8 mouse cellular contexts compared by ENCODE assay signal in genomic region chr13:51793425-51793891, GRCm38 (mm10). TPM values are rescaled to one million over a fixed set of nuclear protein-coding genes. Genes with fewer than 3 reads are reported as not detected.
DNase-seq lines count a peak whose midpoint lies in the region; ATAC-seq and TF ChIP-seq lines count a peak whose summit lies in the region.

TSS of gene Sema4d (minus strand) at chr13:51793747.

- no peak for TF ChIP-seq CTCF in Patski (IDR thresholded peaks at IDR 0.05)
- TF ChIP-seq CTCF in forebrain, postnatal 0 days (IDR thresholded peaks at IDR 0.05; ENCODE audit: low read depth) = no peak

- H3K9me3 ChIP-seq in forebrain, postnatal 0 days (ENCODE audit: low read length) = no peaks in the 10 kb centered on the region
- no peaks in the 10 kb centered on the region for H3K9me3 ChIP-seq in hindbrain, embryonic 12.5 days (replicated peaks)

- peak within 1 kb of the TSS; percentile 67 for H3K4me3 ChIP-seq in forebrain, postnatal 0 days (ENCODE audit: low read depth, low read length)
- peak within 1 kb of the TSS; percentile 89 for H3K4me3 ChIP-seq in hindbrain, embryonic 12.5 days

- peak; percentile 29 for ATAC-seq in Patski
- ATAC-seq in forebrain, postnatal 0 days = peak; percentile 71
- ATAC-seq in hindbrain, embryonic 12.5 days (ENCODE audit: low FRiP score) = peak; percentile 65

- peak within 1 kb of the TSS; percentile 79 for H3K4me2 ChIP-seq in forebrain, postnatal 0 days (ENCODE audit: low read depth)
- peak within 1 kb of the TSS; percentile 98 for H3K4me2 ChIP-seq in hindbrain, embryonic 12.5 days (replicated peaks)

- H3K27ac ChIP-seq in forebrain, postnatal 0 days (ENCODE audit: low read depth, low read length) = peak within 1 kb of the TSS; percentile 68
- 0 out of 2 replicates have a peak within 1 kb of the TSS, but pooled peaks have one; percentile 12 for H3K27ac ChIP-seq in hindbrain, embryonic 12.5 days

- POLR2A ChIA-PET in Patski (lab: Charles Lee) = interaction anchor here (0.6 to 1.7 kb wide), 3 partner anchors 13 to 20 kb away, joined by 3 to 5 read pairs (median 3); no protein-coding TSS in a partner anchor

- in situ Hi-C loops in Patski (cut with MboI; ENCODE audit: low pct_unique_long_range_greater_than_20kb) = loop anchor here (10.0 kb wide), 1 partner anchor 139 kb away; the partner anchor contains the start of gene Secisbp2

- peak within 1 kb of the TSS; percentile 80 for H3K9ac ChIP-seq in forebrain, postnatal 0 days
- H3K9ac ChIP-seq in hindbrain, embryonic 12.5 days = peak within 1 kb of the TSS; percentile 86

- no peaks in the 10 kb centered on the region for H3K27me3 ChIP-seq in Patski
- H3K27me3 ChIP-seq in forebrain, postnatal 0 days (ENCODE audit: insufficient read depth, low read length) = no peaks in the 10 kb centered on the region
- peaks cover 19% of the 10 kb centered on the region for H3K27me3 ChIP-seq in hindbrain, embryonic 12.5 days

- H3K4me1 ChIP-seq in forebrain, postnatal 0 days (ENCODE audit: insufficient read depth) = peaks cover 27% of the 10 kb centered on the region
- H3K4me1 ChIP-seq in hindbrain, embryonic 12.5 days = peaks cover 17% of the 10 kb centered on the region

- no peaks in the 10 kb centered on the region for H3K36me3 ChIP-seq in forebrain, postnatal 0 days (ENCODE audit: insufficient read depth)
- H3K36me3 ChIP-seq in hindbrain, embryonic 12.5 days = no peaks in the 10 kb centered on the region

- 2% methylated on average over 28 of the region's 52 CpGs for WGBS in forebrain, postnatal 0 days
- WGBS in hindbrain, embryonic 12.5 days = under 1% methylated on average over 39 of the region's 52 CpGs

- no peak for DNase-seq in Patski (ENCODE audit: low read depth, low spot score)
- DNase-seq in cerebellum, adult 18-20 months = peak; percentile 82 to 86
- peak; percentile 88 for DNase-seq in forebrain, postnatal 0 days
- peak in 1 of 2 experiments; percentile 66 for DNase-seq in layer of hippocampus, postnatal 14 days (ENCODE audit: low spot score in 2 of 2)
- peak; percentile 67 for DNase-seq in lung, postnatal 14 days
- DNase-seq in retina, embryonic 14.5 days (ENCODE audit: low spot score) = peak; percentile 87
- peak; percentile 82 for DNase-seq in thymus, postnatal 25 days

- CTCF ChIA-PET in Patski (lab: Charles Lee) = no interaction called here

RNA-seq across cellular contexts. Expression of gene Sema4d, which starts in this region (rescaled TPM):
- 26.5 TPM for polyA plus RNA-seq in Patski (2021)
- total RNA-seq in forebrain, postnatal 0 days (2014; rRNA removed) = 10.2 and 16.5 TPM in 2 replicates
- polyA plus RNA-seq in forebrain, postnatal 0 days (2015; fragmentation: Nextera tagmentation; extraction: Ambion mirVana) = 9.8 and 14.2 TPM in 2 replicates
- 7.2 and 7.7 TPM in 2 replicates for polyA plus RNA-seq in hindbrain, embryonic 12.5 days (2016; fragmentation: Nextera tagmentation; extraction: Ambion mirVana)
- 100 to 1,000 TPM; 154 to 165 TPM for total RNA-seq in layer of hippocampus, postnatal 14 days (2021)
